Mouse (Mus musculus): ENCODE measurements around the gene Rabgap1l. TPM values are rescaled to one million over a fixed set of nuclear protein-coding genes. Genes with fewer than 3 reads are reported as not detected.

Gene Rabgap1l
- total RNA-seq, 2 experiments from 2014 or later: 194 to 203 TPM

- intact Hi-C loops (cut with DNase I): no loop called here
- no peak for DNase-seq
Observed at GRCm38 (mm10) chr1:160261849-160262248, 531.2 kb downstream of the Rabgap1l start.

- no peak for DNase-seq
- intact Hi-C loops (cut with DNase I): no loop called here
Observed at GRCm38 (mm10) chr1:160260605-160261004, 532.4 kb downstream of the Rabgap1l start.

GRCm38 (mm10) chr1:160259884-160260283 lies 533.1 kb downstream of the Rabgap1l start:
- intact Hi-C loops (cut with DNase I): no loop called here
- peak; percentile 29 for DNase-seq

- intact Hi-C loops (cut with DNase I): no loop called here
- no peak for DNase-seq
Observed at GRCm38 (mm10) chr1:160253108-160253507, 539.9 kb downstream of the Rabgap1l start.

- intact Hi-C loops (cut with DNase I): no loop called here
- DNase-seq: no peak
Observed at GRCm38 (mm10) chr1:160251388-160252007, 541.5 kb downstream of the Rabgap1l start.

GRCm38 (mm10) chr1:160250782-160251181 lies 542.2 kb downstream of the Rabgap1l start:
- no peak for DNase-seq
- intact Hi-C loops (cut with DNase I): no loop called here

GRCm38 (mm10) chr1:160249786-160250185 lies 543.2 kb downstream of the Rabgap1l start:
- DNase-seq: no peak
- intact Hi-C loops (cut with DNase I): no loop called here

- DNase-seq: no peak
- intact Hi-C loops (cut with DNase I): no loop called here
Observed at GRCm38 (mm10) chr1:160247473-160247872, 545.5 kb downstream of the Rabgap1l start.

- DNase-seq: no peak
- intact Hi-C loops (cut with DNase I): no loop called here
Observed at GRCm38 (mm10) chr1:160246844-160247243, 546.2 kb downstream of the Rabgap1l start.

- intact Hi-C loops (cut with DNase I): no loop called here
- DNase-seq: no peak
Observed at GRCm38 (mm10) chr1:160245954-160246353, 547.1 kb downstream of the Rabgap1l start.

- intact Hi-C loops (cut with DNase I): no loop called here
- no peak for DNase-seq
Observed at GRCm38 (mm10) chr1:160244689-160245088, 548.3 kb downstream of the Rabgap1l start.

GRCm38 (mm10) chr1:160240091-160240490 lies 552.9 kb downstream of the Rabgap1l start:
- intact Hi-C loops (cut with DNase I): no loop called here

GRCm38 (mm10) chr1:160238852-160239443 lies 554.1 kb downstream of the Rabgap1l start:
- intact Hi-C loops (cut with DNase I): no loop called here
- no peak for DNase-seq

More at GRCm38 (mm10) chr1:160240091-160240490, 552.9 kb downstream of the Rabgap1l start:
- DNase-seq: peak; percentile 6

GRCm38 (mm10) chr1:160237981-160238380 lies 555.0 kb downstream of the Rabgap1l start:
- intact Hi-C loops (cut with DNase I): no loop called here

GRCm38 (mm10) chr1:160233921-160234320 lies 559.1 kb downstream of the Rabgap1l start:
- intact Hi-C loops (cut with DNase I): no loop called here
- no peak for DNase-seq

More at GRCm38 (mm10) chr1:160237981-160238380, 555.0 kb downstream of the Rabgap1l start:
- DNase-seq: no peak

GRCm38 (mm10) chr1:160232113-160232512 lies 560.9 kb downstream of the Rabgap1l start:
- intact Hi-C loops (cut with DNase I): no loop called here
- DNase-seq: no peak

GRCm38 (mm10) chr1:160231013-160231412 lies 562.0 kb downstream of the Rabgap1l start:
- no peak for DNase-seq

GRCm38 (mm10) chr1:160227850-160228249 lies 565.2 kb downstream of the Rabgap1l start:
- intact Hi-C loops (cut with DNase I): loop anchor here (2.0 kb wide), 1 partner anchor 149 kb away; no protein-coding TSS in a partner anchor
- no peak for DNase-seq

More at GRCm38 (mm10) chr1:160231013-160231412, 562.0 kb downstream of the Rabgap1l start:
- intact Hi-C loops (cut with DNase I): no loop called here

- no peak for DNase-seq
- intact Hi-C loops (cut with DNase I): no loop called here
Observed at GRCm38 (mm10) chr1:160227196-160227595, 565.8 kb downstream of the Rabgap1l start.

GRCm38 (mm10) chr1:160224093-160224492 lies 568.9 kb downstream of the Rabgap1l start:
- intact Hi-C loops (cut with DNase I): no loop called here

GRCm38 (mm10) chr1:160217898-160218297 lies 575.1 kb downstream of the Rabgap1l start:
- intact Hi-C loops (cut with DNase I): loop anchor here (10.0 kb wide), 1 partner anchor 497 kb away; no protein-coding TSS in a partner anchor

More at GRCm38 (mm10) chr1:160224093-160224492, 568.9 kb downstream of the Rabgap1l start:
- no peak for DNase-seq

GRCm38 (mm10) chr1:160214171-160214570 lies 578.8 kb downstream of the Rabgap1l start:
- intact Hi-C loops (cut with DNase I): loop anchor here (10.0 kb wide), 1 partner anchor 501 kb away; no protein-coding TSS in a partner anchor
- no peak for DNase-seq

More at GRCm38 (mm10) chr1:160217898-160218297, 575.1 kb downstream of the Rabgap1l start:
- DNase-seq: no peak
